Mouse (Mus musculus) heart, adult 2 months (tissue): ENCODE measurements around the gene Gm10964. TPM values are rescaled to one million over a fixed set of nuclear protein-coding genes. Genes with fewer than 3 reads are reported as not detected.

Source experiments
- DNase-seq, 2 experiments: peaks; one replicate each; pipeline ENCODE4 v3.0.0; 2021
- H3K27ac ChIP-seq: fragments of 200-600 bp; 2 replicates; pipeline ENCODE4 v1.8.1; 2022
- H3K27me3 ChIP-seq: fragments of 200-500 bp; 2 replicates; pipeline ENCODE4 v1.6.1; 2012; ENCODE audit warnings: mild to moderate bottlenecking, low read length, inconsistent platforms, mixed read lengths; ENCODE audit not compliant: control insufficient read depth, insufficient read depth
- H3K36me3 ChIP-seq: fragments of 200-500 bp; 2 replicates; pipeline ENCODE4 v1.6.1; 2012; ENCODE audit warnings: low read length, inconsistent platforms; ENCODE audit not compliant: control insufficient read depth, insufficient read depth
- H3K4me1 ChIP-seq: fragments of 200-500 bp; 2 replicates; pipeline ENCODE4 v1.6.1; 2011; ENCODE audit warnings: low read length; ENCODE audit not compliant: control insufficient read depth, insufficient read depth
- H3K4me3 ChIP-seq: fragments of 200-600 bp; 2 replicates; pipeline ENCODE4 v1.8.1; 2022
- H3K79me2 ChIP-seq: fragments of 200-500 bp; replicated peaks from 2 replicates; pipeline ENCODE4 v1.6.1; 2012; ENCODE audit warnings: mild to moderate bottlenecking, inconsistent platforms, low read length, moderate library complexity, mixed read lengths; ENCODE audit not compliant: control insufficient read depth, insufficient read depth
- H3K9ac ChIP-seq: fragments of 200-500 bp; 2 replicates; pipeline ENCODE4 v1.6.1; 2012; ENCODE audit warnings: low read depth, mild to moderate bottlenecking, control low read depth, inconsistent platforms, low read length, mixed read lengths
- CTCF ChIP-seq: fragments of 200-600 bp; IDR thresholded peaks from 2 replicates; pipeline ENCODE4 v1.8.1; 2022; ENCODE audit warnings: antibody characterized with exemption, mild to moderate bottlenecking, moderate library complexity
- EP300 ChIP-seq: fragments of 200-500 bp; IDR thresholded peaks from 2 replicates; pipeline ENCODE4 v1.6.1; 2011; ENCODE audit warnings: low read depth, low read length, control low read depth; ENCODE audit not compliant: insufficient read depth
- POLR2A ChIP-seq: fragments of 200-500 bp; IDR thresholded peaks from 2 replicates; pipeline ENCODE4 v1.6.1; 2011; ENCODE audit warnings: mild to moderate bottlenecking, low read depth, low read length, control low read depth; ENCODE audit not compliant: insufficient read depth
- WGBS: fragments of 180-500 bp; shearing (Covaris S2); methylation state at CpG from one replicate; pipeline ENCODE4 v1.1.7; 2018; 5-methylcytosine and 5-hydroxymethylcytosine counted together
- intact Hi-C: fragments of 180-260 bp; cut with DNase I; formaldehyde crosslinking; loops from one replicate; pipeline ENCODE4 v1.15.1; 2025
- polyA plus RNA-seq: library from polyadenylated mRNA; depleted of rRNA; stranded (reverse); fragments of >200 nt; gene quantifications from 2 replicates; pipeline ENCODE4 v1.2.3, GENCODE M21; 2012
- total RNA-seq, 2 experiments: library from RNA; stranded (reverse); gene quantifications; 2 replicates each; pipeline ENCODE4 v1.2.3; 2021

Gm10964 gene
- total and polyA plus RNA-seq, 3 experiments: not detected

DNA sequence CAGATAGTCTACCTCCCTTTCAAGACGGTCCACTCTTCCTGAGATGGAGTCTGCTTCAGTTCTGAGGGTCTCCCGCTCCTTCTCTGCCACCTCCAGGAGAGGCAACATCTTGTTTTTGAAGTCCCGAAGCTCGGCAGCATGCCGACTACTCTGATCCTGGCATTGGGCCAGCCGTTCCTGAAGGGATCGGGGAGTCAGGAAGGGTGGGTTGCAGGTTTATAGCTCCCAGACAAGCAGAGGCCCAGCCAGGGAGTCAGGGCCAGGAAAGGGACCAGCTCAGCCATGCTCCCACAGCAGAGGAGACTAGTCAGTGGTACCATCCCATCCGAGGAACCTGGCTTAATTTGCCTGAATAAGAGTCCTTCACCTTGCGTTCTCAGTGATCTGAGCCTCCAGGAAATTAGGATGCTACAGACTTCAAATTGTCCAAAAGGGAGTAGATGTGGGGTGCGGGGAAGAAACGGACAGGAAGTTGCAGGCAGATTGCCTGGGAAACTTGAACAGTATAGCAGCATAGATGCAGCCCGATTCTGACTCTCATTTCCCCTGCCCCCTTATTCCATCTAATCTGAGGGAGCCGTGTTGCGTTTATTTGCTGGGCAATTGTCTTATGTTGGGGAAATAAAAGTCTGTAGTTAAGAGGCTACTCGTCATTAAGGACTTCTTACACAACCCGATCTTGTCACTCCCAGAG lies 2.0 kb upstream of the Gm10964 start:
- H3K27me3 ChIP-seq: no peaks in the 10 kb centered on the region
- H3K79me2 ChIP-seq: no peaks in the 10 kb centered on the region
- TF ChIP-seq CTCF (no peak), POLR2A (no peak), EP300 (no peak)
- intact Hi-C loops: loop anchor here (2.0 to 5.0 kb wide), 2 partner anchors 150 to 305 kb away; no protein-coding TSS in a partner anchor
- peaks cover 11% of the 10 kb centered on the region for H3K4me1 ChIP-seq
- 29% methylated on average over 16 of the region's 16 CpGs for WGBS
- peak overlapping the region; percentile 47 for H3K27ac ChIP-seq
- H3K36me3 ChIP-seq: no peaks in the 10 kb centered on the region
- peak; percentile 66 to 74 for DNase-seq
- H3K9ac ChIP-seq: peak overlapping the region; percentile 58
- peak overlapping the region; percentile 47 for H3K4me3 ChIP-seq

GRCm38 (mm10) chr3:103737778-103738571 lies 1.2 kb upstream of the Gm10964 start, which contains the start of gene Olfml3:
TSS of gene Olfml3 (minus strand) at chr3:103738001.
- Histone ChIP-seq H3K4me1 (peaks cover 11% of the 10 kb centered on the region), H3K4me3 (peak within 1 kb of the TSS; percentile 47), H3K9ac (peak within 1 kb of the TSS; percentile 58), H3K36me3 (no peaks in the 10 kb centered on the region), H3K79me2 (no peaks in the 10 kb centered on the region), H3K27ac (peak within 1 kb of the TSS; percentile 47), H3K27me3 (no peaks in the 10 kb centered on the region)
- DNase-seq: peak; percentile 85 to 90
- intact Hi-C loops: loop anchor here (1.0 to 5.0 kb wide), 4 partner anchors 71 to 345 kb away; partner anchors contain the start of genes Ap4b1, Dclre1b and Gm43064
- TF ChIP-seq CTCF (peak; percentile 88), POLR2A (peak; percentile 70), EP300 (peak; percentile 73)
- WGBS: 1% methylated on average over 18 of the region's 18 CpGs

- H3K36me3 ChIP-seq: no peaks in the 10 kb centered on the region
- H3K27ac ChIP-seq: no peak overlapping the region
- peaks cover 7% of the 10 kb centered on the region for H3K4me1 ChIP-seq
- H3K27me3 ChIP-seq: no peaks in the 10 kb centered on the region
- intact Hi-C loops: no loop called here
- no peaks in the 10 kb centered on the region for H3K79me2 ChIP-seq
- WGBS: 74% methylated on average over 5 of the region's 5 CpGs
- DNase-seq: no peak
- H3K9ac ChIP-seq: no peak overlapping the region
- H3K4me3 ChIP-seq: no peak overlapping the region
- TF ChIP-seq CTCF: no peak
- TF ChIP-seq EP300: no peak
- TF ChIP-seq POLR2A: no peak
Observed at GRCm38 (mm10) chr3:103740342-103740741, 1.2 kb downstream of the Gm10964 start.

GRCm38 (mm10) chr3:103743208-103743607 lies 4.0 kb downstream of the Gm10964 start:
- H3K27ac ChIP-seq: no peak overlapping the region
- H3K36me3 ChIP-seq: peaks cover 5% of the 10 kb centered on the region
- no peaks in the 10 kb centered on the region; the same call in 1 of the 2 replicates for H3K4me1 ChIP-seq
- no peaks in the 10 kb centered on the region for H3K27me3 ChIP-seq
- DNase-seq: no peak
- WGBS: 80% methylated on average over 6 of the region's 6 CpGs
- TF ChIP-seq POLR2A: no peak
- no peak overlapping the region for H3K9ac ChIP-seq
- intact Hi-C loops: no loop called here
- no peak overlapping the region for H3K4me3 ChIP-seq
- H3K79me2 ChIP-seq: no peaks in the 10 kb centered on the region

GRCm38 (mm10) chr3:103745001-103745770 lies 6.0 kb downstream of the Gm10964 start:
- TF ChIP-seq POLR2A (no peak), EP300 (no peak), CTCF (no peak)
- no peaks in the 10 kb centered on the region for H3K79me2 ChIP-seq
- no peak overlapping the region for H3K9ac ChIP-seq
- H3K36me3 ChIP-seq: peaks cover 16% of the 10 kb centered on the region
- no peak for DNase-seq
- WGBS: 83% methylated on average over 14 of the region's 14 CpGs
- H3K27ac ChIP-seq: no peak overlapping the region
- H3K4me3 ChIP-seq: no peak overlapping the region
- intact Hi-C loops: no loop called here
- H3K27me3 ChIP-seq: no peaks in the 10 kb centered on the region
- H3K4me1 ChIP-seq: no peaks in the 10 kb centered on the region
